12 mouse cellular contexts compared by ENCODE assay signal in the genomic region with DNA sequence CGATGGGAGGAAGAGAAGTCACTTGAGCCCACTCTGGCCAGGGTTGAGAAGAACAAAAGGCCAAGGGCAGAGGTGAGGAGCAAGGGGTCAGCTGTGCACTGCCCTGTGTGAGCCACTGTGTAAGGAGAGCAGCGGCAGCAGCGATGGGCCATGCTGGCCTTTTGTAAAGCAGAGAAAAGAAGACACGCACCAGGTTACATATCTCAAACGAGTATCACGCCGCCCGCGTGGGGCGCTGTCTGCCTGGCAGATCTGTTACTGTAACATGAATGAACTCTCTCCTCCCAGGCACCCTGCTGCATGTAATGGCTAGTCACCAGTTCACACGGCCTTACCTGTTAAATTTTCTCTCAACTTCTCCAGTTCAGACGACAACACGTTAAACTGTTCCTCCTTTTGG. TPM values are rescaled to one million over a fixed set of nuclear protein-coding genes. Genes with fewer than 3 reads are reported as not detected.
DNase-seq lines count a peak whose midpoint lies in the region; TF ChIP-seq lines count a peak whose summit lies in the region.
"Had no signal": no experiment of that assay in that cellular context is flagged by ENCODE, and none has a peak within 500 bp of the region (broad histone marks: within the 10 kb centered on the region; RNA-seq: fewer than 3 reads in every experiment).

No protein-coding gene starts in this region.

- no peak for DNase-seq in layer of hippocampus, adult 2 months (ENCODE audit: low spot score in 2 of 2)
- DNase-seq in layer of hippocampus, postnatal 10 days (ENCODE audit: low spot score in 2 of 2): no peak
- DNase-seq in R1 (ENCODE audit: low read depth, low spot score): peak; percentile 68
- peak; percentile 41 for DNase-seq in cerebellum, adult 8-10 months
- no peak for DNase-seq in limb, embryonic 10.5 days (ENCODE audit: low spot score)
- no peak for DNase-seq in spleen, postnatal 14 days (ENCODE audit: low spot score in 2 of 2)
- no peak for DNase-seq in thymus, adult 2 months
- DNase-seq: gastrocnemius, postnatal 14 days; liver, postnatal 0 days had no signal

- WGBS in limb, embryonic 10.5 days: 84% methylated on average over 13 of the region's 13 CpGs
- 97% methylated on average over 13 of the region's 13 CpGs for WGBS in thymus, adult 2 months

- H3K27ac ChIP-seq in layer of hippocampus, adult 2 months: no peak overlapping the region
- H3K27ac ChIP-seq in embryonic fibroblast, embryonic 13.5 days (ENCODE audit: insufficient read depth, low read length): no peak overlapping the region
- no peak overlapping the region for H3K27ac ChIP-seq in limb, embryonic 10.5 days
- no peak overlapping the region for H3K27ac ChIP-seq in thymus, adult 2 months (ENCODE audit: control insufficient read depth, insufficient read depth, low read length)
- H3K27ac ChIP-seq: embryonic facial prominence, embryonic 13.5 days; forebrain, embryonic 15.5 days had no signal

- H3K36me3 ChIP-seq in limb, embryonic 10.5 days: peaks cover 52% of the 10 kb centered on the region
- H3K36me3 ChIP-seq in thymus, adult 2 months (ENCODE audit: control insufficient read depth, insufficient read depth, low read length): peaks cover 8% of the 10 kb centered on the region

- no peaks in the 10 kb centered on the region for H3K9me3 ChIP-seq in limb, embryonic 10.5 days (replicated peaks)
- H3K9me3 ChIP-seq: embryonic facial prominence, embryonic 13.5 days; forebrain, embryonic 15.5 days had no signal

- H3K4me3 ChIP-seq in layer of hippocampus, adult 2 months: no peak overlapping the region
- no peak overlapping the region for H3K4me3 ChIP-seq in embryonic fibroblast, embryonic 13.5 days (ENCODE audit: insufficient read depth, low read length)
- no peak overlapping the region for H3K4me3 ChIP-seq in limb, embryonic 10.5 days
- no peak overlapping the region for H3K4me3 ChIP-seq in thymus, adult 2 months (ENCODE audit: control insufficient read depth, insufficient read depth, low read length)
- H3K4me3 ChIP-seq: embryonic facial prominence, embryonic 13.5 days; forebrain, embryonic 15.5 days had no signal

- TF ChIP-seq POLR2A in embryonic fibroblast, embryonic 13.5 days (IDR thresholded peaks at IDR 0.05; ENCODE audit: low read depth, low read length): no peak
- no peak for TF ChIP-seq POLR2A in thymus, adult 2 months (IDR thresholded peaks at IDR 0.05; ENCODE audit: control insufficient read depth, extremely low read depth, insufficient read depth, low read length, poor library complexity)

- peak; percentile 46 for TF ChIP-seq CTCF in layer of hippocampus, adult 2 months (conservative IDR thresholded peaks at IDR 0.05)
- 0 out of 2 replicates have a peak, but pooled peaks have one; percentile 3 for TF ChIP-seq CTCF in embryonic fibroblast, embryonic 13.5 days (IDR thresholded peaks at IDR 0.05; ENCODE audit: borderline replicate concordance, insufficient read depth, low read length)
- no peak for TF ChIP-seq CTCF in thymus, adult 2 months (IDR thresholded peaks at IDR 0.05; ENCODE audit: borderline replicate concordance, control insufficient read depth, extremely low read depth, insufficient read depth, low read length, poor library complexity)

- H3K4me1 ChIP-seq in embryonic fibroblast, embryonic 13.5 days (ENCODE audit: control insufficient read depth, insufficient read depth, low read length): no peaks in the 10 kb centered on the region; the same call in 1 of the 2 replicates
- no peaks in the 10 kb centered on the region for H3K4me1 ChIP-seq in limb, embryonic 10.5 days
- no peaks in the 10 kb centered on the region for H3K4me1 ChIP-seq in thymus, adult 2 months (replicated peaks; ENCODE audit: control insufficient read depth, insufficient read depth, low read length)
- H3K4me1 ChIP-seq: embryonic facial prominence, embryonic 13.5 days; forebrain, embryonic 15.5 days had no signal

- H3K27me3 ChIP-seq in limb, embryonic 10.5 days (ENCODE audit: low read depth, poor library complexity, severe bottlenecking): no peaks in the 10 kb centered on the region
- no peaks in the 10 kb centered on the region for H3K27me3 ChIP-seq in thymus, adult 2 months (ENCODE audit: control insufficient read depth, insufficient read depth, low read length)
- H3K27me3 ChIP-seq: embryonic facial prominence, embryonic 13.5 days; forebrain, embryonic 15.5 days had no signal

RNA-seq across cellular contexts. Expression of gene Vps33a, which starts 49.6 kb away (rescaled TPM):
- 10 to 100 TPM; 87.1 to 87.4 TPM for total RNA-seq in layer of hippocampus, adult 2 months (2021)
- 10 to 100 TPM; 71.4 to 72.0 TPM for total RNA-seq in layer of hippocampus, postnatal 10 days (2021)
- polyA plus RNA-seq in embryonic fibroblast, embryonic 13.5 days (2011; ENCODE audit: insufficient read length, low read depth, missing spikeins): 20.5 and 25.6 TPM in 2 replicates
- 33.0 and 37.3 TPM in 2 replicates for polyA plus RNA-seq in limb, embryonic 10.5 days (2016; fragmentation: Nextera tagmentation; extraction: Ambion mirVana)
- polyA plus RNA-seq in thymus, adult 2 months (2012; rRNA removed): 25.2 and 26.3 TPM in 2 replicates

Comparison
In these comparisons a context has a peak if more than half of its experiments do, and no peak if none do; other contexts are left out.
1. DNase-seq: peak in R1 (single experiment) and cerebellum, adult 8-10 months (single experiment); none in layer of hippocampus, adult 2 months (0 of 2), layer of hippocampus, postnatal 10 days (0 of 2), limb, embryonic 10.5 days (single experiment), spleen, postnatal 14 days (0 of 2) and thymus, adult 2 months (single experiment).